Mouse (Mus musculus): ENCODE measurements at regions not wholly inside any gene's neighbourhood (a gene's known extent, or its start where the extent isn't known, plus 50 kb on each side); places are given as distances from the start of the nearest gene placed in this dataset.

- TF ChIP-seq RCOR1 (conservative IDR thresholded peaks at IDR 0.05; ENCODE audit: low read depth, low read length), result no peak
- no peak for TF ChIP-seq NRF1 (IDR thresholded peaks at IDR 0.05; ENCODE audit: low read depth, low read length)
- no peak for TF ChIP-seq POLR2A (IDR thresholded peaks at IDR 0.05; ENCODE audit: low read depth, low read length)
- TF ChIP-seq CTCF (conservative IDR thresholded peaks at IDR 0.05 in 1 of 2, IDR thresholded peaks at IDR 0.05 in 1 of 2; ENCODE audit: low read depth in 2 of 2, low read length in 2 of 2), result no peak
- TF ChIP-seq POLR2AphosphoS2 (IDR thresholded peaks at IDR 0.05; ENCODE audit: low read depth, low read length), result no peak
- no peak for TF ChIP-seq MXI1 (IDR thresholded peaks at IDR 0.05; ENCODE audit: low read depth, low read length)
- no peak for TF ChIP-seq BHLHE40 (IDR thresholded peaks at IDR 0.05; ENCODE audit: low read depth, low read length)
- no peak for TF ChIP-seq UBTF (IDR thresholded peaks at IDR 0.05; ENCODE audit: low read depth, low read length)
- TF ChIP-seq E2F4 (IDR thresholded peaks at IDR 0.05; ENCODE audit: insufficient replicate concordance, low read depth, low read length), result no peak
- TF ChIP-seq CHD2 (IDR thresholded peaks at IDR 0.05; ENCODE audit: low read length), result no peak
- TF ChIP-seq MAZ (IDR thresholded peaks at IDR 0.05; ENCODE audit: low read depth, low read length), result no peak
- no peak for TF ChIP-seq ZMIZ1 (IDR thresholded peaks at IDR 0.05; ENCODE audit: low read depth, low read length)
- no peak for TF ChIP-seq JUN (IDR thresholded peaks at IDR 0.05; ENCODE audit: insufficient read depth, low read depth, low read length)
Measured at GRCm38 (mm10) chr3:131776650-131777049, 212.1 kb downstream of the Papss1 start.
